Mouse (Mus musculus) neural tube, embryonic 15.5 days (tissue): ENCODE data around the gene Ncor2. TPM values are rescaled to one million over a fixed set of nuclear protein-coding genes. Genes with fewer than 3 reads are reported as not detected.

Experiments used
- ATAC-seq: fragments of 200-750 bp; cut with Nextera tagmentation; 2 replicates; pipeline ENCODE4 v1.8.0; 2017; ENCODE audit warnings: mild to moderate bottlenecking, moderate TSS enrichment, moderate library complexity; ENCODE audit not compliant: low FRiP score
- H3K27ac ChIP-seq: fragments of 300-500 bp; sonication (generic); replicated peaks from 2 replicates; pipeline ENCODE4 v1.5.1; 2015; ENCODE audit warnings: mild to moderate bottlenecking, inconsistent platforms
- H3K27me3 ChIP-seq: fragments of 300-500 bp; sonication (generic); replicated peaks from 2 replicates; pipeline ENCODE4 v1.6.1; 2015; ENCODE audit warnings: inconsistent platforms
- H3K36me3 ChIP-seq: fragments of 300-500 bp; sonication (generic); 2 replicates; pipeline ENCODE4 v1.6.1; 2015; ENCODE audit warnings: inconsistent platforms
- H3K4me1 ChIP-seq: fragments of 300-500 bp; sonication (generic); 2 replicates; pipeline ENCODE4 v1.6.1; 2015; ENCODE audit warnings: inconsistent platforms
- H3K4me2 ChIP-seq: fragments of 300-500 bp; sonication (generic); 2 replicates; pipeline ENCODE4 v1.6.1; 2015; ENCODE audit warnings: inconsistent platforms, mild to moderate bottlenecking, moderate library complexity
- H3K4me3 ChIP-seq: fragments of 300-500 bp; sonication (generic); replicated peaks from 2 replicates; pipeline ENCODE4 v1.5.1; 2015; ENCODE audit warnings: mild to moderate bottlenecking, inconsistent platforms
- H3K9ac ChIP-seq: fragments of 300-500 bp; sonication (generic); replicated peaks from 2 replicates; pipeline ENCODE4 v1.6.1; 2015; ENCODE audit warnings: mild to moderate bottlenecking, inconsistent platforms
- H3K9me3 ChIP-seq: fragments of 300-500 bp; sonication (generic); replicated peaks from 2 replicates; pipeline ENCODE4 v1.6.1; 2016; ENCODE audit warnings: inconsistent platforms
- WGBS: fragments of 180-500 bp; shearing (Covaris S2); methylation state at CpG from one replicate; pipeline ENCODE4 v1.1.7; 2015; ENCODE audit warnings: mixed read lengths; 5-methylcytosine and 5-hydroxymethylcytosine counted together
- polyA plus RNA-seq: library from polyadenylated mRNA; unstranded; fragments of >200 nt; fragmentation: Nextera tagmentation; extraction: Ambion mirVana; gene quantifications from 2 replicates; pipeline ENCODE4 v1.2.1, GENCODE M21; 2015

Gene Ncor2
- polyA plus RNA-seq, 1 experiment from 2014 or later: 24.2 TPM

DNA sequence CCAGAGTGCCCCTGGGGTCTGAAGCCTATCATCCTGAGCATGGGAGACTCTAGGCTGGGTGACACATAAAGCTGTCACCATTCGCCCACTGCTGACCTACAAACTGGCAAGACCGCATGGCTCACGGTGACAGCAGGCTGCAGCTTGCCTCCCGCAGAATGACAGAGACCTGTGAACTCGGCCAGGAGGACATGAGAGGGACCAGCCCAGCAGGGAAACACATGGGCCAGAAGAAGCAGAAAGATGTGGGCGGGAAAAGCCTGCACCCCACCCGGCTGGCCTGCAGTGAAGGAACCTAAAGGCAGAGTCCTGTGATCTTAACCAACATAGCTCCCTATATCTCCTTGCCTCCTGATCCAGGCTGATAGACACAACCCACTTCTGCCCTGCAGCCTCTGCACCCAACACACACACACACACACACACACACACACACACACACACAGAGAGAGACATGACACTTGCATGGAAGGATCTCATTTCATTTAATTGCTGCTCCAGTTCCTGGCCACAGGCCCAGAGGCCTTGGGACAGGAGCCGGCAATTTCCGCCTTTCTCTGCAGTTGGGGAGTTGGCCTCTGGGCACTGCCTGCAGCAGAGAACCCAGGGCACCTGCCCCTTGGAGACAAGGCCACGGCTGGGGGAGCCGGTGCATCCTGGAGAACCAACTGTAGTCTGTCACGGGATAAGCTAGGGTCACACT is 14.4 kb downstream of the Ncor2 start:
- peak overlapping the region; percentile 77 for H3K27ac ChIP-seq
- ATAC-seq: no peak

DNA sequence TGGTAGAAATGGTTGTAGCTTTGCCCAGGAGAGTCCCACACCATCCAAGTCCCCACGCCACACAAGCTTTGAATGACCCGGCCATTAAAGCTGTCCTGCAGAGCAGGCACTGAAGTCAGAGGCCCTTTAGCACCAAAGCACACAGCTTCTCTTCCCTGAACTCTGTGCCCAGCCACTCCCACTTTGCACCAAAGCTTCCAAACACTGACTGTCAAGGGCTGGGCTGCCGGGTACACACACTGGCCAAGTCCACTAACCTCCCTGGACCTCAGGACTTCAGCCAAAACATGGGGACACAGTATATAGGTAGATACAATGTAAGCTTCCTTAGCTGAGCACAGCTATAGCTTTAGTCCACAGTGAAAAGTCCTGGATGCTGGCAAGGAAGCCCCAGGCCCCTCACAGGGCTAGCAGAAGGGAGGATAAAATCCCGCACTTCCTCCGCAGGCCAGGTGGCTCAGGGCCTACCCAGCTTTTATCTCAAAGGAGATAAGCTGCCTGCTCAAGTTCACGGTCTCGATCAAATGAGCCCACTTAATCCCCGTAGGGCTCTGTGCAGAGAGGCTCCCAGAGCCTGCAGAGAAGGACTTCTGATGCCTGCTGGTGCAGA is 15.5 kb downstream of the Ncor2 start:
- WGBS: 21% methylated on average over 8 of the region's 8 CpGs
- H3K36me3 ChIP-seq: no peaks in the 10 kb centered on the region
- H3K9me3 ChIP-seq: no peaks in the 10 kb centered on the region
- H3K4me1 ChIP-seq: peaks cover 91% of the 10 kb centered on the region
- peak overlapping the region; percentile 77 for H3K27ac ChIP-seq
- H3K4me2 ChIP-seq: peak overlapping the region; percentile 3; the same call in 1 of the 2 replicates
- no peak overlapping the region; the same call in 1 of the 2 replicates for H3K9ac ChIP-seq
- H3K27me3 ChIP-seq: no peaks in the 10 kb centered on the region
- no peak for ATAC-seq
- H3K4me3 ChIP-seq: no peak overlapping the region

More for the DNA sequence above, 14.4 kb downstream of the Ncor2 start:
- H3K4me2 ChIP-seq: 0 out of 2 replicates have a peak overlapping the region, but pooled peaks have one; percentile 13
- H3K9ac ChIP-seq: peak overlapping the region; percentile 18; the same call in 1 of the 2 replicates
- peaks cover 91% of the 10 kb centered on the region for H3K4me1 ChIP-seq
- H3K9me3 ChIP-seq: no peaks in the 10 kb centered on the region
- H3K27me3 ChIP-seq: no peaks in the 10 kb centered on the region
- H3K4me3 ChIP-seq: no peak overlapping the region
- 26% methylated on average over 12 of the region's 12 CpGs for WGBS
- H3K36me3 ChIP-seq: no peaks in the 10 kb centered on the region

DNA sequence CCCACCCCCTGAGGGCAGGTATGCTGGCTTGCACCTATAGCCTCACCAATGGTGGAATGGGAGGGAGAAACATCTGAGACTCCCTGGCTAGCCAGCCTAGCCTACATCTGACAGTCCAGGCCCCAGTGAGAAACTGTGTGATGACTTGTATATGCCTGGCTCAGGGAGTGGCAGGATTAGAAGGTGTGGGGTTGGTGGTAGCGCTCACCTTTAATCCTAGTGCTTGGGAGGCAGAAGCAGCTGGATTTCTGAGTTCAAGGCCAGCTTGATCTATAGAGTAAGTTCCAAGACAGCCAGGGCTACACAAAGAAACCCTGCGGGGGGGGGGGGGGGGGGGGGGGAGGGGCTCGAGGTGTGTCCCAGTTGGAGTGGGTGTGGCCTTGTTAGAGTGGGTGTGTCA is 16.6 kb downstream of the Ncor2 start:
- H3K27me3 ChIP-seq: no peaks in the 10 kb centered on the region
- H3K4me1 ChIP-seq: peaks cover 91% of the 10 kb centered on the region
- no peaks in the 10 kb centered on the region for H3K36me3 ChIP-seq
- no peak for ATAC-seq
- no peaks in the 10 kb centered on the region for H3K9me3 ChIP-seq
- H3K9ac ChIP-seq: no peak overlapping the region
- no peak overlapping the region for H3K4me2 ChIP-seq
- no peak overlapping the region for H3K4me3 ChIP-seq
- 71% methylated on average over 1 of the region's 3 CpGs for WGBS
- H3K27ac ChIP-seq: peak overlapping the region; percentile 77

DNA sequence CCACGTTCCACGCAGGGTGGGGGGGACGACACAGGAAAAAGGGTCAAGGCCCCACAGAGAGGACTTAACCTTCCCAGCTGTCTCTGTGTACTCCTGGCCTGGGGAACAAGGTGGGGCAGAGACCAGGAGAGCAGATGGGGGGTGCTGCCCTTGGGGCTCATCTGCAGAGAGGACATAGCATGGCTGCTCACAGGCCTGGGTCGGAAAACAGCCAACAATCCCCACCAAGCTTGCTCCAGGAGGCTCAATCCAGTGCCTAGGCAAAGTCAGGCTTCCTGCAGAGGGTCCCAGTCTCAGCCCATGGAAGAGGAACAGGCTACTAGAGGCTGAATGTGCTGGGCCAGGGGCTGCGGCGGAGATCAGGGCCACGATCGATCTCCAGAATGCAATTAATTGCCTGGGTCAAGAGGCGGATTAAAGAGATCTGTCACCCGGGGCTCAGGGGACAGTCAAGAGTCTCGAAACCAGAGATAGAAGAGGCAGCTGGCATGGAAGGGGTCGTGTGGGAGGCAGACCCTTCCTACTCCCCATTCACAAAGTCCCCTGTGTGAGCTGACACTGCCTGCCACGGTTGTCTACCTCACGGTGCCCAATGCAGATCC is 19.1 kb downstream of the Ncor2 start:
- 30% methylated on average over 14 of the region's 14 CpGs for WGBS
- H3K4me2 ChIP-seq: peak overlapping the region; percentile 45
- ATAC-seq: no peak

DNA sequence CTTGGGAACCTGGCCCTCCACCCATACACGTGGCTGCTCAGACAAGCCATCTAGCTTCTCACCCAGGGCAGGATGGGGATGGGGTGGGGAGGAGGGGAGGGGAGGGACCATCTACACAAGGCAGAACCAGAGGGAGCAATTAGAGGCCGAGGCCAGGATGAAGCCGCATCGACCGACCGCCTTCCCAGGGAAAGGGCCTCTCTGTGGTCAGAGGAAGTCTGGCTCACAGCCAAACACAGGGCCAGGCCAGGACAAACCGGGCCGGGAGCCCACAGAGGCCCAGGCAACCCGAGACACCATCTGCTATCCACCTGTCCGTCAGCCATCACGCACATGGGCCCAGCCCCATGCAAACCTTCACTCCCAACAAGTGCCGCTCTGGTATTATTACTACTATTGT is 19.7 kb downstream of the Ncor2 start:
- no peaks in the 10 kb centered on the region for H3K9me3 ChIP-seq
- no peak overlapping the region for H3K4me3 ChIP-seq
- H3K36me3 ChIP-seq: no peaks in the 10 kb centered on the region
- ATAC-seq: peak; percentile 23
- H3K27ac ChIP-seq: peak overlapping the region; percentile 89
- H3K27me3 ChIP-seq: no peaks in the 10 kb centered on the region
- H3K4me2 ChIP-seq: peak overlapping the region; percentile 45
- H3K4me1 ChIP-seq: peaks cover 92% of the 10 kb centered on the region
- H3K9ac ChIP-seq: 0 out of 2 replicates have a peak overlapping the region, but pooled peaks have one; percentile 32
- WGBS: 5% methylated on average over 12 of the region's 12 CpGs

More for the DNA sequence above, 19.1 kb downstream of the Ncor2 start:
- Histone ChIP-seq H3K9me3 (no peaks in the 10 kb centered on the region), H3K9ac (peak overlapping the region; percentile 32), H3K4me3 (no peak overlapping the region), H3K27me3 (no peaks in the 10 kb centered on the region), H3K4me1 (peaks cover 92% of the 10 kb centered on the region), H3K36me3 (no peaks in the 10 kb centered on the region), H3K27ac (peak overlapping the region; percentile 89)

DNA sequence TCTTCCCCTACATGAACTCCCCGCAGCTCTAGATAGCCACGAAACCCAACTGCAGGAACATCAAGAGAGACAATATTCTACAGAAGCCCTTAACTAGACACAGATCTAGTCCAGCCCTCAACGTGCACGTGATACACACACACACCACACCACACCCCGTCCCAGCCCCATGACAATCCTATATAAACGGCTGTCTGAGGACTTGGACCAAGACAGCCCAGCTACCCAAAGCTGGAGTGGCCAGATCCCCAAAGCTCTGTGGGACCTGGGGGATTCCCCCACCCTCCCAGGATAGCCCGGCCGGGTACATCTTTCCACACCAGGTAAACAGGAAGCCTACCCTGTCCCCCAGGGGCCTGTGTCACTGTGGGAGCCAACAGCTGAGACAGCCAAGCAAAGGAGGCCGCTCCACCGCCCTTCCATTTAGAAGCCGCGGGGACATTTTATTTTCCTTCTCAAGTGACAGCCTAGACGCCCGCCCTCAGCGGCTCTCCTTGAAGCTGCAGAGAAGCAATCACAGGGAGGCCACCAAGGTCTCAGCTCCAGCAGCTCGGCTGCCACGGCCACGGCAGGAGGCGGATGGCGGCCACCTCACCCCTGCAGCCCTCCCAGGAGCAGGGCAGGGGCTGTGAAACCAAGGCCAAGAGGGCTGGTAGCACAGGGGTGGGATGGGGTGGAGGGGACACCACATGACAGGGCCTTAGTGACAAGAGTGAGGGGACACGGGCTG is 20.6 kb downstream of the Ncor2 start:
- H3K27me3 ChIP-seq: no peaks in the 10 kb centered on the region
- ATAC-seq: peak; percentile 35
- H3K27ac ChIP-seq: peak overlapping the region; percentile 89
- H3K9me3 ChIP-seq: no peaks in the 10 kb centered on the region
- 13% methylated on average over 21 of the region's 21 CpGs for WGBS
- H3K9ac ChIP-seq: peak overlapping the region; percentile 27
- H3K4me1 ChIP-seq: peaks cover 92% of the 10 kb centered on the region
- peak overlapping the region; percentile 45 for H3K4me2 ChIP-seq
- H3K36me3 ChIP-seq: no peaks in the 10 kb centered on the region
- H3K4me3 ChIP-seq: no peak overlapping the region

DNA sequence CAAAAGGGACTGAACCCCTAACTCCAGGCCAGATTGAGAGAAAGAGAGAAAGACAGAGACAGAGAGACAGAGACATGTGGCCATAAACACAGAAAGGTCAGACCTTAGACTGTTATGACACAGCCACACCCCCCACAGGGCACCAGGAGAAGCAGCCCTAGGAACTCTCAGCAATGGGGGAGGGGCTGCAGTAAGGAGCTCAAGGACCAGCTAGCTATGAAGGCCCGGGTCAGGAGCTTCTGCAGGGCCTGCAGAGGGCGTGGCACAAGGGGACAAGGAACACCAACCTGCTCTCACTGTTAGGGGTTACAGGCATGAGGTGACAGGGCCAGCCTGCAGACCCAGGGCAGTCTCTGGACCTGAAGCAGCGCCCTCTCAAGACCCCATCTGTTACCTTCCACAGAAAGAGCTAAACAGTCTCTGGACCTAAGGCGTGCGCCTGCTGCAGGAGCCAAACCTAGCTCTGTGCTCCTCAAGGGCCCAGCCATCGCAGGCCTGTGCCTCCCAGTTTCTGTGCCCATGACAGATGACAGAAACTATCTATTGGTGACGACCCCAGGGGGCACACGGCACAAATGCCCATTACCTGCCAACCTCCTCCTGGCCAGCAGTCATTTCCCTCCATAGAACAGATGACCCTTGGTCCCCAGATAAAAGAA is 21.5 kb downstream of the Ncor2 start:
- 42% methylated on average over 8 of the region's 8 CpGs for WGBS
- Histone ChIP-seq H3K27ac (peak overlapping the region; percentile 89), H3K4me1 (peaks cover 92% of the 10 kb centered on the region), H3K4me2 (peak overlapping the region; percentile 45; the same call in 1 of the 2 replicates), H3K4me3 (no peak overlapping the region), H3K36me3 (no peaks in the 10 kb centered on the region), H3K27me3 (no peaks in the 10 kb centered on the region), H3K9ac (0 out of 2 replicates have a peak overlapping the region, but pooled peaks have one; percentile 27), H3K9me3 (no peaks in the 10 kb centered on the region)
- no peak for ATAC-seq

DNA sequence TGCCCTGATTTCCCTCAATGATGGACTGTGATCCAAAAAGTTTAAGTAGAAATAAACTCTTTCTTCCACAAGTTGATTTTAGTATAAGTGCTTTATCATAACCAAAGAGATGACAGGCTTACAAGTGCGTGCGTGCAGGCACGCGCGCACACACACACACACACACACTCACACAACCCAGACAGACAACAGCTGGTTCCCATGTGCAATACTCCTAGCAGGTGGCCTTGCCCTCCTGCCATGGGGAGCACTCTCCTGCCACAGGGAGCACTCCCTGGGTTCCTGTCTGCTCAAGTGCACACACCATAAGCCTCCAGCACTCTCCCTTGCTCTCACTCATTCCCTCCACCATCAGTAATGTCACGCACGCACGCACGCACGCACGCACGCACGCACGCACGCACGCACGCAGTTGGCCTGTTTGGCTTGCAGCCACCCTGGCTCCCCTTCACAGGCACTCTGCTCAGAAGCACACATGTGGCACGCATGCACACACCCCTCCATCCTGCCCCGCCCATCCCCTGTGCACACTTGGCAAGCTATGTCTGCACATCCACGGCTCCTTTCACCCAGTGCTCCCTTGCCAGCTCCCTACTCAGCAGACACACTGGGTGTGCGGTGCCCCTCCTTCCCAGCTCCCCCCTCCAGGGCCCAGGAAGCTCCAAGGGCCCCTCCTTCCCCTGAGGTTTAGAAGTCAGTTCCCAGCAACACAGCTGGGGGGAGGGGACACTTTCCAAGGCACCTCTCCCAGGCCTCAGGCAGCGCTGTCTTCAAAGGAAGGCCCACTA is 22.4 kb downstream of the Ncor2 start:
- H3K9ac ChIP-seq: 0 out of 2 replicates have a peak overlapping the region, but pooled peaks have one; percentile 17
- H3K4me2 ChIP-seq: no peak overlapping the region
- H3K4me3 ChIP-seq: no peak overlapping the region
- H3K27ac ChIP-seq: peak overlapping the region; percentile 89
- no peaks in the 10 kb centered on the region for H3K36me3 ChIP-seq
- 65% methylated on average over 22 of the region's 22 CpGs for WGBS
- no peak for ATAC-seq
- no peaks in the 10 kb centered on the region for H3K9me3 ChIP-seq
- H3K27me3 ChIP-seq: no peaks in the 10 kb centered on the region
- peaks cover 93% of the 10 kb centered on the region for H3K4me1 ChIP-seq

DNA sequence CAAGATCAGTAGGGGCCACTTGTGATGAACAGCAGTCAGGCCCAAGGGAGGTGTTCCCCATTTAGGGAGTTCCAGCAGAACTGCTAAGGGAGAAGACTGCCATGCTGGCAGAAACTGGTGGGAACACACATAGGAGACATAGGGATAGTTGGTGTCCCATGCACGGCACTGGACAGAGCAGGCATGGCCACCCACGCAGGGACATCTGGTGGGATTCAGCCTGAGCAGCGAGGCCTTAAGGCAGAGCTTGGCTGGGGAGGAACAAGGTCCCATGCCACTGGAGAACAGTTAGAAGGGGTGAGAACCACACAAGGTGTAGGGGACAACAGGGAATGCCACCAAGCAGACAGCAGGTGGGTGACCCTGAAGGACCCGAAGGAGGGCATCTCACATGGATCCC is 23.6 kb downstream of the Ncor2 start:
- Histone ChIP-seq H3K4me1 (peaks cover 99% of the 10 kb centered on the region), H3K4me3 (no peak overlapping the region), H3K27ac (peak overlapping the region; percentile 89), H3K9me3 (no peaks in the 10 kb centered on the region), H3K36me3 (no peaks in the 10 kb centered on the region), H3K9ac (no peak overlapping the region), H3K27me3 (no peaks in the 10 kb centered on the region), H3K4me2 (no peak overlapping the region)
- ATAC-seq: no peak
- 82% methylated on average over 4 of the region's 4 CpGs for WGBS

DNA sequence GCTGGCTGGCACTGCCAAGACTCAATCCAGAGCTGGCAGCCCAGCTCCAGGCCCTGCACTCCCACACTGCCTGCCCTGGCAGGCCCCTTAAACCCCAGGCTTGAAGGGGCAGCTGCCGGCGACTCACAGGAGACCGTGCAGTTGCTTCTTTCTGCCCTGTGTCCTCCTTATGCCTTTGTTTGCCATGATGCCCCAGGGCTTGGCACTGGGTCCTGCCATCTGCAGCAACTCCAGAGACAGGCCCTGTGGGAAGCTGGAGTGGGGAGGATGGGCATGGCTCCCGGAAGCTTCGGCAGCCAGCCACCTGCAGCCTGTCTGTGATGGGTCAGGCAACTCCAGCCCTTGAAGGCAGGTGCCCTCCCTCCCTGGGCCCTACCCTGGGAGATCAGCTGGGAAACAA is 24.0 kb downstream of the Ncor2 start:
- H3K4me3 ChIP-seq: no peak overlapping the region
- peaks cover 97% of the 10 kb centered on the region for H3K4me1 ChIP-seq
- no peak overlapping the region for H3K4me2 ChIP-seq
- ATAC-seq: no peak
- H3K27ac ChIP-seq: peak overlapping the region; percentile 89
- H3K27me3 ChIP-seq: no peaks in the 10 kb centered on the region
- WGBS: 20% methylated on average over 5 of the region's 5 CpGs
- no peak overlapping the region for H3K9ac ChIP-seq
- H3K9me3 ChIP-seq: no peaks in the 10 kb centered on the region
- no peaks in the 10 kb centered on the region for H3K36me3 ChIP-seq
